Comparison of ENCODE assay signal across 31 mouse cellular contexts in genomic region chr10:68253452-68254117, GRCm38 (mm10). TPM values are rescaled to one million over a fixed set of nuclear protein-coding genes. Genes with fewer than 3 reads are reported as not detected.
DNase-seq lines count a peak whose midpoint lies in the region; ATAC-seq and TF ChIP-seq lines count a peak whose summit lies in the region.
"Had no signal": no experiment of that assay in that cellular context is flagged by ENCODE, and none has a peak within 500 bp of the region (broad histone marks: within the 10 kb centered on the region; RNA-seq: fewer than 3 reads in every experiment).

No protein-coding gene starts in this region.

- H3K4me1 ChIP-seq in kidney, embryonic 14.5 days (ENCODE audit: control insufficient read depth, insufficient read depth, low read length): peaks cover 13% of the 10 kb centered on the region
- peaks cover 15% of the 10 kb centered on the region for H3K4me1 ChIP-seq in embryonic facial prominence, embryonic 15.5 days
- no peaks in the 10 kb centered on the region for H3K4me1 ChIP-seq in liver, embryonic 11.5 days (replicated peaks; ENCODE audit: control insufficient read depth, insufficient read depth, low read length)
- H3K4me1 ChIP-seq in cerebellum, adult 2 months (ENCODE audit: control insufficient read depth, insufficient read depth, low read length): no peaks in the 10 kb centered on the region

- no peak for TF ChIP-seq POLR2A in cerebellum, adult 2 months (IDR thresholded peaks at IDR 0.05; ENCODE audit: borderline replicate concordance, insufficient read depth, low read length)

- ATAC-seq in frontal cortex, adult (ENCODE audit: low TSS enrichment): peak; percentile 35; the same call in 1 of the 2 replicates
- peak; percentile 55 for ATAC-seq in kidney, embryonic 14.5 days (ENCODE audit: low FRiP score, low TSS enrichment)
- no peak for ATAC-seq in embryonic facial prominence, embryonic 15.5 days (ENCODE audit: insufficient number of reproducible peaks, low FRiP score, low TSS enrichment, low read depth)
- ATAC-seq in liver, embryonic 11.5 days (replicated peaks; ENCODE audit: low FRiP score): no peak
- ATAC-seq: forebrain, postnatal 0 days; lung, postnatal 0 days; Patski had no signal

- H3K9ac ChIP-seq in kidney, embryonic 14.5 days (ENCODE audit: low read depth, low read length): no peak overlapping the region
- H3K9ac ChIP-seq in embryonic facial prominence, embryonic 15.5 days: no peak overlapping the region
- H3K9ac ChIP-seq in liver, embryonic 11.5 days (ENCODE audit: low read depth, low read length): no peak overlapping the region
- H3K9ac ChIP-seq: forebrain, embryonic 12.5 days; forebrain, postnatal 0 days; hindbrain, embryonic 14.5 days; limb, embryonic 12.5 days; liver, embryonic 13.5 days; midbrain, embryonic 12.5 days; neural tube, embryonic 15.5 days had no signal

- peaks cover 6% of the 10 kb centered on the region; the same call in 1 of the 2 replicates for H3K36me3 ChIP-seq in kidney, embryonic 14.5 days (ENCODE audit: control insufficient read depth, insufficient read depth, low read length)
- H3K36me3 ChIP-seq in embryonic facial prominence, embryonic 15.5 days: peaks cover 10% of the 10 kb centered on the region
- H3K36me3 ChIP-seq in liver, embryonic 11.5 days (ENCODE audit: control insufficient read depth, insufficient read depth, low read length): no peaks in the 10 kb centered on the region
- H3K36me3 ChIP-seq: forebrain, embryonic 12.5 days; G1E; heart, embryonic 10.5 days; liver, embryonic 13.5 days; midbrain, embryonic 12.5 days; neural tube, embryonic 15.5 days had no signal

- no peaks in the 10 kb centered on the region for H3K27me3 ChIP-seq in kidney, embryonic 14.5 days (ENCODE audit: control insufficient read depth, insufficient read depth, low read length)
- no peaks in the 10 kb centered on the region for H3K27me3 ChIP-seq in embryonic facial prominence, embryonic 15.5 days
- H3K27me3 ChIP-seq in liver, embryonic 11.5 days (replicated peaks; ENCODE audit: control insufficient read depth, insufficient read depth, low read length): no peaks in the 10 kb centered on the region
- no peaks in the 10 kb centered on the region for H3K27me3 ChIP-seq in cerebellum, adult 2 months (ENCODE audit: control insufficient read depth, insufficient read depth, low read length)
- H3K27me3 ChIP-seq: forebrain, embryonic 12.5 days; limb, embryonic 12.5 days; liver, embryonic 13.5 days; megakaryocyte, embryonic 14.5 days; midbrain, embryonic 12.5 days; neural tube, embryonic 15.5 days; Patski had no signal

- DNase-seq in frontal cortex, adult 2 months (ENCODE audit: extremely low spot score in 1 of 2, low spot score in 1 of 2): no peak
- no peak for DNase-seq in kidney, adult 9 months
- peak; percentile 32 for DNase-seq in MN1 (ENCODE audit: low spot score)
- DNase-seq in liver, embryonic 11.5 days (ENCODE audit: low spot score): no peak
- no peak for DNase-seq in cerebellum, adult 2 months
- DNase-seq: adrenal gland, postnatal 25 days; cerebellum, adult 18-20 months; cerebellum, postnatal 14 days; forebrain, postnatal 0 days; gastrocnemius, postnatal 14 days; kidney, postnatal 14 days; liver, embryonic 13.5 days; lung, adult 18-20 months; lung, postnatal 4 days; retina, postnatal 1 day; right cerebral cortex, postnatal 14 days; thymus, postnatal 14 days had no signal

- H3K9me3 ChIP-seq in kidney, embryonic 14.5 days (ENCODE audit: control insufficient read depth, low read length): no peaks in the 10 kb centered on the region
- H3K9me3 ChIP-seq in embryonic facial prominence, embryonic 15.5 days (replicated peaks): no peaks in the 10 kb centered on the region
- no peaks in the 10 kb centered on the region for H3K9me3 ChIP-seq in liver, embryonic 11.5 days (ENCODE audit: control insufficient read depth, low read length)
- H3K9me3 ChIP-seq: forebrain, embryonic 12.5 days; heart, embryonic 10.5 days; limb, embryonic 12.5 days; liver, embryonic 13.5 days; megakaryocyte, embryonic 14.5 days; midbrain, embryonic 12.5 days; neural tube, embryonic 15.5 days had no signal

- 50% methylated on average over 7 of the region's 7 CpGs for WGBS in kidney, embryonic 14.5 days
- 42% methylated on average over 7 of the region's 7 CpGs for WGBS in embryonic facial prominence, embryonic 15.5 days
- WGBS in liver, embryonic 11.5 days: 74% methylated on average over 7 of the region's 7 CpGs
- WGBS in cerebellum, adult 2 months: 85% methylated on average over 7 of the region's 7 CpGs

- no peak overlapping the region for H3K4me2 ChIP-seq in kidney, embryonic 14.5 days (replicated peaks; ENCODE audit: low read depth, low read length)
- peak overlapping the region; percentile 3; the same call in 1 of the 2 replicates for H3K4me2 ChIP-seq in embryonic facial prominence, embryonic 15.5 days (replicated peaks)
- H3K4me2 ChIP-seq in liver, embryonic 11.5 days: no peak overlapping the region
- H3K4me2 ChIP-seq: forebrain, embryonic 12.5 days; hindbrain, embryonic 14.5 days; limb, embryonic 12.5 days; liver, embryonic 13.5 days; midbrain, embryonic 12.5 days; neural tube, embryonic 15.5 days had no signal

- no peak for TF ChIP-seq CTCF in cerebellum, adult 2 months (IDR thresholded peaks at IDR 0.05; ENCODE audit: borderline replicate concordance, insufficient read depth, low read depth, low read length)

- H3K4me3 ChIP-seq in kidney, embryonic 14.5 days (ENCODE audit: low read length): no peak overlapping the region
- H3K4me3 ChIP-seq in embryonic facial prominence, embryonic 15.5 days (replicated peaks): no peak overlapping the region
- H3K4me3 ChIP-seq in liver, embryonic 11.5 days (ENCODE audit: low read depth, low read length): no peak overlapping the region
- no peak overlapping the region for H3K4me3 ChIP-seq in cerebellum, adult 2 months (replicated peaks; ENCODE audit: insufficient read depth, low read depth, low read length)
- H3K4me3 ChIP-seq: erythroblast, embryonic 14.5 days; forebrain, embryonic 12.5 days; heart, embryonic 10.5 days; limb, embryonic 12.5 days; liver, embryonic 13.5 days; megakaryocyte, embryonic 14.5 days; midbrain, embryonic 12.5 days; neural tube, embryonic 15.5 days had no signal

- no peak overlapping the region for H3K27ac ChIP-seq in kidney, embryonic 14.5 days (ENCODE audit: low read depth, low read length)
- H3K27ac ChIP-seq in embryonic facial prominence, embryonic 15.5 days (replicated peaks): peak overlapping the region; percentile 18; the same call in 1 of the 2 replicates
- no peak overlapping the region for H3K27ac ChIP-seq in liver, embryonic 11.5 days (ENCODE audit: low read depth, low read length)
- no peak overlapping the region for H3K27ac ChIP-seq in cerebellum, adult 2 months (ENCODE audit: insufficient read depth, low read length)
- H3K27ac ChIP-seq: forebrain, embryonic 12.5 days; heart, embryonic 10.5 days; hindbrain, embryonic 14.5 days; limb, embryonic 12.5 days; liver, embryonic 13.5 days; midbrain, embryonic 12.5 days; neural tube, embryonic 15.5 days had no signal

RNA-seq across cellular contexts. Expression of gene Arid5b, which starts 25.0 kb away (rescaled TPM):
- polyA plus RNA-seq in frontal cortex, adult 2 months (2012; rRNA removed): 8.3 and 9.1 TPM in 2 replicates
- 36.1 and 42.9 TPM in 2 replicates for polyA plus RNA-seq in kidney, embryonic 14.5 days (2014; fragmentation: Nextera tagmentation; extraction: Ambion mirVana)
- polyA plus RNA-seq in embryonic facial prominence, embryonic 15.5 days (2015; fragmentation: Nextera tagmentation; extraction: Ambion mirVana): 46.7 and 50.2 TPM in 2 replicates
- polyA plus RNA-seq in liver, embryonic 11.5 days (2014; fragmentation: Nextera tagmentation; extraction: Ambion mirVana): 11.9 and 15.3 TPM in 2 replicates
- 10.2 and 10.9 TPM in 2 replicates for polyA plus RNA-seq in cerebellum, adult 2 months (2012; rRNA removed)
- polyA plus RNA-seq: G1E had no signal

Comparison
In these comparisons a context has a peak if more than half of its experiments do, and no peak if none do; other contexts are left out.
1. ATAC-seq: peak in frontal cortex, adult (single experiment) and kidney, embryonic 14.5 days (single experiment); none in embryonic facial prominence, embryonic 15.5 days (single experiment) and liver, embryonic 11.5 days (single experiment).